Mouse (Mus musculus) CH12.LX (cell line): Measurements from ENCODE around the gene Wdr38. TPM values are rescaled to one million over a fixed set of nuclear protein-coding genes. Genes with fewer than 3 reads are reported as not detected.

Experiments
- DNase-seq: peaks from one replicate; pipeline ENCODE4 v3.0.0-alpha.2; 2013; ENCODE audit errors: extremely low read depth
- H3K27ac ChIP-seq: 2 replicates; pipeline ENCODE4 v1.5.1; 2012; ENCODE audit warnings: low read depth, mild to moderate bottlenecking, control low read depth, moderate library complexity; ENCODE audit not compliant: insufficient read depth
- H3K27me3 ChIP-seq: replicated peaks from 2 replicates; pipeline ENCODE3; 2012; ENCODE audit warnings: inconsistent platforms
- H3K36me3 ChIP-seq, 2 experiments: replicated peaks in 1 of 2; 2 replicates each; pipeline versions ENCODE3 to v1.6.1; 2012; ENCODE audit warnings: inconsistent platforms in 1 of 2, low read length in 1 of 2, mild to moderate bottlenecking in 1 of 2, mixed read lengths in 1 of 2, moderate library complexity in 1 of 2; ENCODE audit not compliant: control insufficient read depth in 1 of 2, insufficient read depth in 1 of 2
- H3K4me1 ChIP-seq, 2 experiments: 2 replicates each; pipeline ENCODE4 v1.6.1; 2012; ENCODE audit warnings: inconsistent platforms in 1 of 2, moderate library complexity in 1 of 2; ENCODE audit not compliant: insufficient read depth in 2 of 2, control insufficient read depth in 1 of 2
- H3K4me2 ChIP-seq: 2 replicates; pipeline ENCODE4 v1.6.1; 2012; ENCODE audit warnings: low read depth, mild to moderate bottlenecking, control low read depth; ENCODE audit not compliant: poor library complexity, insufficient read depth, severe bottlenecking
- H3K4me3 ChIP-seq, 3 experiments: fragments of 150-350 bp in 1 of 3; sonication (generic) in 1 of 3; replicated peaks in 1 of 3; 2 replicates each; pipeline versions ENCODE3 to v1.5.1; 2011 to 2012; ENCODE audit warnings: low read depth in 2 of 3, low read length in 2 of 3, mild to moderate bottlenecking in 2 of 3, moderate library complexity in 2 of 3, control low read depth in 1 of 3, improper control_type of control experiment in 1 of 3, inconsistent platforms in 1 of 3, mixed read lengths in 1 of 3; ENCODE audit not compliant: poor library complexity in 1 of 3
- H3K79me2 ChIP-seq: replicated peaks from 2 replicates; pipeline ENCODE4 v1.6.1; 2012; ENCODE audit warnings: mild to moderate bottlenecking, moderate library complexity; ENCODE audit not compliant: control insufficient read depth, poor library complexity, insufficient read depth, severe bottlenecking; ENCODE audit errors: extremely low read depth
- H3K9ac ChIP-seq: 2 replicates; pipeline ENCODE4 v1.6.1; 2012; ENCODE audit warnings: low read depth, mild to moderate bottlenecking, control low read depth, moderate library complexity; ENCODE audit not compliant: insufficient read depth
- H3K9me3 ChIP-seq: replicated peaks from 2 replicates; pipeline ENCODE3; 2012; ENCODE audit warnings: low read length, inconsistent platforms, mixed read lengths
- BHLHE40 ChIP-seq: IDR thresholded peaks from 2 replicates; pipeline ENCODE4 v1.6.1; 2011; ENCODE audit warnings: mild to moderate bottlenecking, low read depth, low read length, improper control_type of control experiment
- CHD1 ChIP-seq: IDR thresholded peaks from 2 replicates; pipeline ENCODE4 v1.6.1; 2012; ENCODE audit warnings: low read depth, low read length, improper control_type of control experiment, inconsistent platforms
- CHD2 ChIP-seq: IDR thresholded peaks from 2 replicates; pipeline ENCODE4 v1.6.1; 2011; ENCODE audit warnings: low read length, improper control_type of control experiment
- CTCF ChIP-seq, 2 experiments: IDR thresholded peaks in 1 of 2; conservative IDR thresholded peaks in 1 of 2; 2 replicates each; pipeline ENCODE4 v1.5.1; 2011 to 2012; ENCODE audit warnings: low read depth in 2 of 2, low read length in 2 of 2, improper control_type of control experiment in 1 of 2, inconsistent platforms in 1 of 2, mild to moderate bottlenecking in 1 of 2, moderate library complexity in 1 of 2
- E2F4 ChIP-seq: IDR thresholded peaks from 2 replicates; pipeline ENCODE4 v1.6.1; 2011; ENCODE audit warnings: low read depth, low read length, improper control_type of control experiment; ENCODE audit not compliant: insufficient replicate concordance
- ELF1 ChIP-seq: IDR thresholded peaks from 2 replicates; pipeline ENCODE4 v1.6.1; 2014; ENCODE audit warnings: low read depth, mild to moderate bottlenecking, inconsistent platforms, low read length, improper control_type of control experiment
- EP300 ChIP-seq: IDR thresholded peaks from 2 replicates; pipeline ENCODE4 v1.6.1; 2011; ENCODE audit warnings: low read length, improper control_type of control experiment
- GABPA ChIP-seq: IDR thresholded peaks from 2 replicates; pipeline ENCODE4 v1.6.1; 2012; ENCODE audit warnings: low read depth, low read length, improper control_type of control experiment, inconsistent platforms; ENCODE audit not compliant: insufficient replicate concordance
- HCFC1 ChIP-seq: IDR thresholded peaks from 2 replicates; pipeline ENCODE4 v1.6.1; 2012; ENCODE audit warnings: low read depth, mild to moderate bottlenecking, inconsistent platforms, low read length, improper control_type of control experiment
- JUND ChIP-seq: conservative IDR thresholded peaks from 2 replicates; pipeline ENCODE4 v1.6.1; 2011; ENCODE audit warnings: low read depth, low read length, improper control_type of control experiment
- KAT2A ChIP-seq: IDR thresholded peaks from 2 replicates; pipeline ENCODE4 v1.6.1; 2012; ENCODE audit warnings: low read length, improper control_type of control experiment, inconsistent platforms; ENCODE audit not compliant: insufficient replicate concordance
- MAFK ChIP-seq: IDR thresholded peaks from 2 replicates; pipeline ENCODE4 v1.6.1; 2011; ENCODE audit warnings: low read length, improper control_type of control experiment; ENCODE audit not compliant: insufficient replicate concordance
- MAX ChIP-seq: IDR thresholded peaks from 2 replicates; pipeline ENCODE4 v1.6.1; 2011; ENCODE audit warnings: low read length, improper control_type of control experiment
- MYC ChIP-seq: IDR thresholded peaks from 2 replicates; pipeline ENCODE4 v1.6.1; 2011; ENCODE audit warnings: low read depth, mild to moderate bottlenecking, improper control_type of control experiment, low read length
- NELFE ChIP-seq: IDR thresholded peaks from 2 replicates; pipeline ENCODE4 v1.6.1; 2011; ENCODE audit warnings: low read depth, low read length, improper control_type of control experiment
- NRF1 ChIP-seq: IDR thresholded peaks from 2 replicates; pipeline ENCODE4 v1.6.1; 2014; ENCODE audit warnings: low read depth, mild to moderate bottlenecking, inconsistent platforms, low read length, improper control_type of control experiment, moderate library complexity
- RAD21 ChIP-seq: IDR thresholded peaks from 2 replicates; pipeline ENCODE4 v1.6.1; 2011; ENCODE audit warnings: low read depth, mild to moderate bottlenecking, low read length, improper control_type of control experiment, moderate library complexity
- SIN3A ChIP-seq: IDR thresholded peaks from 2 replicates; pipeline ENCODE4 v1.6.1; 2012; ENCODE audit warnings: low read length, improper control_type of control experiment, inconsistent platforms
- SMC3 ChIP-seq: IDR thresholded peaks from 2 replicates; pipeline ENCODE4 v1.6.1; 2011; ENCODE audit warnings: low read depth, low read length, improper control_type of control experiment
- TCF12 ChIP-seq: IDR thresholded peaks from 2 replicates; pipeline ENCODE4 v1.6.1; 2014; ENCODE audit warnings: low read depth, mild to moderate bottlenecking, inconsistent platforms, low read length, improper control_type of control experiment
- UBTF ChIP-seq: IDR thresholded peaks from 2 replicates; pipeline ENCODE4 v1.6.1; 2012; ENCODE audit warnings: low read depth, mild to moderate bottlenecking, inconsistent platforms, low read length, improper control_type of control experiment, moderate library complexity
- USF1 ChIP-seq: IDR thresholded peaks from 2 replicates; pipeline ENCODE4 v1.6.1; 2014; ENCODE audit warnings: low read depth, mild to moderate bottlenecking, inconsistent platforms, low read length, improper control_type of control experiment
- USF2 ChIP-seq: conservative IDR thresholded peaks from 2 replicates; pipeline ENCODE4 v1.6.1; 2011; ENCODE audit warnings: low read depth, low read length, improper control_type of control experiment
- ZC3H11A ChIP-seq: IDR thresholded peaks from 2 replicates; pipeline ENCODE4 v1.6.1; 2012; ENCODE audit warnings: low read depth, mild to moderate bottlenecking, inconsistent platforms, low read length, improper control_type of control experiment
- ZMIZ1 ChIP-seq: IDR thresholded peaks from 2 replicates; pipeline ENCODE4 v1.6.1; 2012; ENCODE audit warnings: low read depth, mild to moderate bottlenecking, inconsistent platforms, low read length, improper control_type of control experiment
- ZNF384 ChIP-seq: IDR thresholded peaks from 2 replicates; pipeline ENCODE4 v1.6.1; 2012; ENCODE audit warnings: low read depth, low read length, improper control_type of control experiment, inconsistent platforms
- dilution Hi-C: fragments of 300-500 bp; cut with MboI; formaldehyde crosslinking; loops from 2 replicates; pipeline ENCODE4 v1.14.3; 2020; ENCODE audit warnings: low sequenced_read_pairs; ENCODE audit not compliant: extremely low pct_unique_long_range_greater_than_20kb, extremely low pct_ligation_motif_present
- in situ Hi-C: fragments of 300-500 bp; cut with MboI; formaldehyde crosslinking; loops from 3 replicates; pipeline ENCODE4 v1.14.3; 2019; ENCODE audit warnings: low sequenced_read_pairs, low pct_ligation_motif_present, low pct_unique_long_range_greater_than_20kb, mixed read lengths
- polyA plus RNA-seq: library from polyadenylated mRNA; unstranded; fragments of >175 nt; gene quantifications from 2 replicates; pipeline ENCODE4 v1.2.1, GENCODE M21; 2012; ENCODE audit warnings: low read depth; ENCODE audit not compliant: insufficient read length
- total RNA-seq, 2 experiments: library from RNA; depleted of rRNA; stranded (reverse); fragments of 300-350 nt in 1 of 2; fragments of >200 nt in 1 of 2; gene quantifications; 2 replicates each; pipeline ENCODE4 v1.2.3; 2012 to 2014

The Wdr38 gene
- total and polyA plus RNA-seq, 3 experiments = 0.28 to 1.0 (median 0.40) TPM

DNA sequence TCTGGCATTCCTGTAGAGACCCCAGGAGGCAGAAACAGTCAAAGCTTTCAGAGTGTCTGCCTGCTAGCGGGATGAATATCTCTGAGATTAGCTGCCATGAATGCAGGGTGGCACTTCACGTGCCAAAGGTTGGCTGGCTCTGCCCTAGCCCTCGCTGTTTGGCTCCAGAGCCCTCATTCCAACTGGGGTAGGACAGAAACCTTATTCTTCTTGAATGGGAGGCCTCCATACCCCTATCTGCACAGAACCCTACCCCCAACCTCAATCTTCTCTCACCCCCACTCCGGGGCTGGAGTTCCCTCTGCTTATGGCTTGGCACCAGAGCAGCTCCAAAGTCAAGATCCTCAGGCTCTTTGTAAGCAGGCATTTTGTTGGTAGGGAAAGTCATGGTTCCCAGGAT, 19.4 kb upstream of the Wdr38 start (continued):
- TF ChIP-seq GABPA = no peak
- TF ChIP-seq CTCF (conservative IDR thresholded peaks at IDR 0.05 in 1 of 2, IDR thresholded peaks at IDR 0.05 in 1 of 2; ENCODE audit: low read depth in 2 of 2, low read length in 2 of 2) = no peak
- TF ChIP-seq CHD2 = no peak

GRCm38 (mm10) chr2:38983456-38983855, 13.8 kb upstream of the Wdr38 start:
- in situ Hi-C loops (no loop called here), dilution Hi-C loops (no loop called here)
- H3K9me3 ChIP-seq = peaks cover 19% of the 10 kb centered on the region
- no peak for DNase-seq
- H3K27ac ChIP-seq = no peak overlapping the region
- peaks cover 0 to 4% of the 10 kb centered on the region in 2 experiments for H3K36me3 ChIP-seq
- peaks cover 18 to 30% of the 10 kb centered on the region in 2 experiments for H3K4me1 ChIP-seq
- no peaks in the 10 kb centered on the region for H3K27me3 ChIP-seq
- H3K4me3 ChIP-seq = no peak overlapping the region
- no peak overlapping the region for H3K4me2 ChIP-seq
- no peak overlapping the region for H3K9ac ChIP-seq
- no peaks in the 10 kb centered on the region for H3K79me2 ChIP-seq
- TF ChIP-seq MAX (no peak), MAFK (no peak), CTCF (conservative IDR thresholded peaks at IDR 0.05 in 1 of 2, IDR thresholded peaks at IDR 0.05 in 1 of 2; ENCODE audit: low read depth in 2 of 2, low read length in 2 of 2) (peak; percentile 31 to 44), NELFE (no peak), ZMIZ1 (no peak), ZC3H11A (no peak), UBTF (no peak)
- TF ChIP-seq, all 38 proteins: peak for 1

DNA sequence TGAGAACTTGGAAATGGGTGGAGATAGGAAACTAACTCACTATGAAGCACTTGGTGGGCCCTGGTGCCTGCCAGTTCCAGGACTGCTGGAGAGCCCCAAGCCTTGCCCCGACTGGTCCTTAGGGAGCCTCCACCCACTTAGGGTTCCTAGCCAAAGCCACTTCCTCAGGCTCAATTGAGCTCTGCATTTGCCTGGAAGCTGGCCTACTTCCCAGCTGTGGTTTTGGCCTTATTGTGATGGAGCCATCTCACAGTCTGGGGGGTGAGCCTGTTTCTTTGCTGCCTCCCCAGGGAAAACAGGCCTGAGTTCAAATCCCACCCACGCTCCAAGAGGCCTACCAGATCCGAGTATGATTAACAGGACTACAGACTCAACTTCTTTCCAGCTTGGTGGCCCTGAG, 10.7 kb upstream of the Wdr38 start:
- Histone ChIP-seq H3K9me3 (peaks cover 19% of the 10 kb centered on the region), H3K36me3 (peaks cover 0 to 4% of the 10 kb centered on the region in 2 experiments), H3K9ac (no peak overlapping the region), H3K79me2 (no peaks in the 10 kb centered on the region), H3K27me3 (no peaks in the 10 kb centered on the region), H3K4me3 (no peak overlapping the region), H3K27ac (no peak overlapping the region), H3K4me2 (no peak overlapping the region), H3K4me1 (peaks cover 18 to 23% of the 10 kb centered on the region in 2 experiments)
- in situ Hi-C loops = no loop called here
- DNase-seq = no peak
- dilution Hi-C loops = no loop called here
- TF ChIP-seq BHLHE40 (no peak), MAX (no peak), SMC3 (no peak), MYC (no peak), KAT2A (no peak), HCFC1 (no peak), ELF1 (no peak), JUND (no peak), USF1 (no peak), CHD1 (no peak), ZNF384 (no peak), RAD21 (no peak), TCF12 (no peak), EP300 (no peak), ZMIZ1 (no peak), E2F4 (no peak), SIN3A (no peak), CTCF (conservative IDR thresholded peaks at IDR 0.05 in 1 of 2, IDR thresholded peaks at IDR 0.05 in 1 of 2; ENCODE audit: low read depth in 2 of 2, low read length in 2 of 2) (no peak), USF2 (no peak), NRF1 (no peak)
